Mouse (Mus musculus) forebrain, embryonic 13.5 days (tissue): ENCODE measurements around the gene Gltpd2. TPM values are rescaled to one million over a fixed set of nuclear protein-coding genes. Genes with fewer than 3 reads are reported as not detected.
A peak's percentile ranks its signal among the peaks of the same experiment; 100 is the strongest.
"Not testable (repeated sequence)": the region's sequence is repeated elsewhere in the genome, so short reads cannot be mapped to it uniquely, and the experiment has no call there.

Experiments
- ATAC-seq: fragments of 200-750 bp; cut with Nextera tagmentation; 2 replicates; pipeline ENCODE4 v1.8.0; 2017
- H3K27ac ChIP-seq: fragments of 300-500 bp; sonication (generic); 2 replicates; pipeline ENCODE4 v1.5.1; 2015; ENCODE audit warnings: inconsistent platforms, mild to moderate bottlenecking, moderate library complexity
- H3K27me3 ChIP-seq: fragments of 300-500 bp; sonication (generic); 2 replicates; pipeline ENCODE4 v1.6.1; 2015; ENCODE audit warnings: mild to moderate bottlenecking, inconsistent platforms
- H3K36me3 ChIP-seq: fragments of 300-500 bp; sonication (generic); 2 replicates; pipeline ENCODE4 v1.6.1; 2015; ENCODE audit warnings: mild to moderate bottlenecking, inconsistent platforms; ENCODE audit not compliant: poor library complexity, severe bottlenecking
- H3K4me1 ChIP-seq: fragments of 300-500 bp; sonication (generic); 2 replicates; pipeline ENCODE4 v1.6.1; 2015; ENCODE audit warnings: inconsistent platforms
- H3K4me2 ChIP-seq: fragments of 300-500 bp; sonication (generic); 2 replicates; pipeline ENCODE4 v1.6.1; 2015; ENCODE audit warnings: inconsistent platforms, mild to moderate bottlenecking, moderate library complexity
- H3K4me3 ChIP-seq: fragments of 300-500 bp; sonication (generic); 2 replicates; pipeline ENCODE4 v1.5.1; 2015; ENCODE audit warnings: mild to moderate bottlenecking, inconsistent platforms
- H3K9ac ChIP-seq: fragments of 300-500 bp; sonication (generic); 2 replicates; pipeline ENCODE4 v1.6.1; 2015; ENCODE audit warnings: mild to moderate bottlenecking, inconsistent platforms
- H3K9me3 ChIP-seq: fragments of 300-500 bp; sonication (generic); replicated peaks from 2 replicates; pipeline ENCODE4 v1.6.1; 2016; ENCODE audit warnings: inconsistent platforms
- WGBS: fragments of 180-500 bp; shearing (Covaris S2); methylation state at CpG from one replicate; pipeline ENCODE4 v1.1.7; 2015; 5-methylcytosine and 5-hydroxymethylcytosine counted together
- polyA plus RNA-seq: library from polyadenylated mRNA; unstranded; fragments of >200 nt; fragmentation: Nextera tagmentation; extraction: Ambion mirVana; gene quantifications from 2 replicates; pipeline ENCODE4 v1.2.1, GENCODE M21; 2015

The Gltpd2 gene
- polyA plus RNA-seq, 1 experiment from 2014 or later = not detected

GRCm38 (mm10) chr11:70520178-70520769, 1.3 kb downstream of the Gltpd2 start:
- peak overlapping the region; percentile 52 for H3K4me2 ChIP-seq
- ATAC-seq = 0 out of 2 replicates have a peak, but pooled peaks have one; percentile 28
- WGBS = 16% methylated on average over 39 of the region's 41 CpGs
- H3K36me3 ChIP-seq = no peaks in the 10 kb centered on the region
- H3K27me3 ChIP-seq = peaks cover 15% of the 10 kb centered on the region; the same call in 1 of the 2 replicates
- no peaks in the 10 kb centered on the region for H3K9me3 ChIP-seq
- H3K4me1 ChIP-seq = peaks cover 8% of the 10 kb centered on the region; the same call in 1 of the 2 replicates
- H3K9ac ChIP-seq = peak overlapping the region; percentile 55
- H3K4me3 ChIP-seq = peak overlapping the region; percentile 19
- no peak overlapping the region for H3K27ac ChIP-seq

- H3K9me3 ChIP-seq = not testable (repeated sequence)
- 91% methylated on average over 8 of the region's 8 CpGs for WGBS
Measured at GRCm38 (mm10) chr11:70523306-70523989, 4.5 kb downstream of the Gltpd2 start.

GRCm38 (mm10) chr11:70524782-70525181, 5.8 kb downstream of the Gltpd2 start:
- peak overlapping the region; percentile 67 for H3K4me3 ChIP-seq
- peak overlapping the region; percentile 55 for H3K4me2 ChIP-seq
- no peaks in the 10 kb centered on the region for H3K9me3 ChIP-seq
- ATAC-seq = no peak
- peaks cover 30% of the 10 kb centered on the region for H3K36me3 ChIP-seq
- peaks cover 24% of the 10 kb centered on the region for H3K4me1 ChIP-seq
- H3K27me3 ChIP-seq = peaks cover 6% of the 10 kb centered on the region; the same call in 1 of the 2 replicates
- no peak overlapping the region for H3K27ac ChIP-seq
- 6% methylated on average over 8 of the region's 8 CpGs for WGBS
- peak overlapping the region; percentile 40; the same call in 1 of the 2 replicates for H3K9ac ChIP-seq

More at GRCm38 (mm10) chr11:70523306-70523989, 4.5 kb downstream of the Gltpd2 start:
- H3K9ac ChIP-seq, H3K27ac ChIP-seq, ATAC-seq, H3K4me3 ChIP-seq, H3K4me2 ChIP-seq: not testable (repeated sequence)
- peaks cover 24% of the 10 kb centered on the region for H3K4me1 ChIP-seq
- peaks cover 21% of the 10 kb centered on the region for H3K36me3 ChIP-seq
- H3K27me3 ChIP-seq = peaks cover 15% of the 10 kb centered on the region; the same call in 1 of the 2 replicates

DNA sequence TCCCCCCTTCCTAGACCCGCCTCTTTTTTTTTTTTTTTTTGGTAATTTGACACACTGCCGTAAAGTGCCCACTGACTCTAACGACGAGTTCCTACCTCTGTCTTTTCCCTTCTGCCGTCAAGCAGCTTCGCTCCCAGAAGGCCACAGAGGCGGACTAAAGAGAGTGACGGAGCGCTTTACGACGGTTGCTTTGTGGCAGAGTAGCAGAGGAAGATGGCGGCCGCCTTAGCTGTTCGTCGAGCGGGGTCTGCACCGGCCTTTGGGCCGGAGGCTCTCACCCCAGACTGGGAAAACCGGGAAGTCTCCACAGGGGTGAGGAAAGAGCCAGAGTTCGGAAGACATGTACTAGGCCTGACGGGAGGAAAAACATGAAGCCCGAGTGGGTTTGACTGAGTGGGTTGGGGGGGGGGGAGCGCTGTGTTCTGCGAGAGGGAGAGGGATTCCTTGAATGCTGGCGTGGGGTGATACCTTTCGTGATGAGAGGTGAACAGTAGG, 6.2 kb downstream of the Gltpd2 start, which contains the start of gene Psmb6:
TSS of gene Psmb6 (plus strand) at position 184 of the 495 bp plus-strand sequence.
- Histone ChIP-seq H3K9ac (peak within 1 kb of the TSS; percentile 78), H3K27ac (no peak within 1 kb of the TSS; the same call in 1 of the 2 replicates), H3K4me2 (peak within 1 kb of the TSS; percentile 88), H3K4me3 (peak within 1 kb of the TSS; percentile 67), H3K4me1 (peaks cover 20% of the 10 kb centered on the region), H3K36me3 (peaks cover 30% of the 10 kb centered on the region), H3K27me3 (0 out of 2 replicates have a peak, but pooled peaks cover 2% of the 10 kb centered on the region), H3K9me3 (no peaks in the 10 kb centered on the region)
- ATAC-seq = peak; percentile 96
- WGBS = under 1% methylated on average over 25 of the region's 26 CpGs

- ATAC-seq = peak; percentile 31
- Histone ChIP-seq H3K27ac (no peak overlapping the region), H3K4me1 (peaks cover 17% of the 10 kb centered on the region), H3K27me3 (no peaks in the 10 kb centered on the region), H3K9ac (peak overlapping the region; percentile 78), H3K9me3 (no peaks in the 10 kb centered on the region), H3K36me3 (peaks cover 30% of the 10 kb centered on the region), H3K4me2 (peak overlapping the region; percentile 88), H3K4me3 (peak overlapping the region; percentile 67)
- 4% methylated on average over 12 of the region's 12 CpGs for WGBS
Measured at GRCm38 (mm10) chr11:70525726-70526125, 6.7 kb downstream of the Gltpd2 start.

DNA sequence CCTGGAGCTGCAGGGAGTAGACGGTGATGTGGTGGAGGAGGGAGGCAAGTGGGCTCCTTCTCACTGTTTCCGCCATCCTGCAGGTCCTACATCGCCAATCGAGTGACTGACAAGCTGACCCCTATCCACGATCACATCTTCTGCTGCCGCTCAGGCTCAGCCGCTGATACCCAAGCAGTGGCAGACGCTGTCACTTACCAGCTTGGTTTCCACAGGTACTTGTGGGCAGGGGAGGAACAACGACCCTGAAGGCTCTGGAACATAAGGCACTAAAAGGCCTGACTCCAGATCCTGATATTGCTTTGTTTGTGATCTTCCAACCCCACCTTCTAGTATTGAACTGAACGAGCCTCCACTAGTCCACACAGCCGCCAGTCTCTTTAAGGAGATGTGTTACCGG, 7.2 kb downstream of the Gltpd2 start:
- Histone ChIP-seq H3K4me1 (peaks cover 17% of the 10 kb centered on the region), H3K36me3 (peaks cover 30% of the 10 kb centered on the region), H3K27ac (no peak overlapping the region), H3K4me2 (peak overlapping the region; percentile 88), H3K27me3 (no peaks in the 10 kb centered on the region), H3K4me3 (peak overlapping the region; percentile 67), H3K9ac (peak overlapping the region; percentile 78; the same call in 1 of the 2 replicates), H3K9me3 (no peaks in the 10 kb centered on the region)
- WGBS = 87% methylated on average over 12 of the region's 12 CpGs
- no peak for ATAC-seq

DNA sequence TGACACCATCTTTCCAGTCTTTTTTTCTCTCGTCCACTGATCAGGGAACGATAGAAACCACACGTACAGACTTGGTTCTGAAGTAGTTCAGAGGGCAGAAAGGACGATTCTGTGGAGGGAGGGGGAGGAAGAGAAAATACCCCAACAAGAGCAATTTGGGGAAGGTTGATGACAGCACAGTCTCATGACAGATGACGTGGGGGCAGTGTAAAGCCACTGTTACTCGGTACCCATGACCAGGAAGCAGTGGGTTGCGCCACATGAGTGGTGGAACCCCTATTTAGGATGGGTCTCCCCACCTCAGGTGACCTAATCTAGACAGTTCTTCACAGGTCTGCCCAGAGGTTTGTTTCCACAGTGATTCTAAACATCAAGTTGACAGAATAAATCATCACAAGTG, 9.6 kb downstream of the Gltpd2 start:
- Histone ChIP-seq H3K4me3 (no peak overlapping the region), H3K4me1 (peaks cover 17% of the 10 kb centered on the region), H3K9me3 (no peaks in the 10 kb centered on the region), H3K27ac (no peak overlapping the region), H3K36me3 (peaks cover 30% of the 10 kb centered on the region), H3K9ac (no peak overlapping the region), H3K27me3 (no peaks in the 10 kb centered on the region), H3K4me2 (no peak overlapping the region)
- no peak for ATAC-seq
- WGBS = 85% methylated on average over 7 of the region's 7 CpGs

DNA sequence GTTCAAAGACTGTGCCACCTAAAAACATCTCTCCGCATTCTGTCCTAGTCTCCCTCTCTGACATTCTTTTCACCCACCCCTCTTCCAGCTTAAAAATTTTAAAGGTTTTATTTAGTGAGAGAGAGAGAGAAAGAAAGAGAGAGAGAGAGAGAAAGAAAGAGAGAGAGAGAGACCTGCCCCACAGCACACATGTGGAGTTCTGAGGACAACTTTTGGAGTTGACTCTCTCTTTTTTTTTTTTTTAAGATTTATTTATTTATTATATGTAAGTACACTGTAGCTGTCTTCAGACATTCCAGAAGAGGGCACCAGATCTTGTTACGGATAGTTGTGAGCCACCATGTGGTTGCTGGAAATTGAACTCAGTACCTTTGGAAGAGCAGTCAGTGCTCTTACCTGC, 12.1 kb downstream of the Gltpd2 start:
- H3K4me3 ChIP-seq, ATAC-seq, H3K4me2 ChIP-seq, H3K27me3 ChIP-seq, H3K9ac ChIP-seq, H3K9me3 ChIP-seq, H3K27ac ChIP-seq: not testable (repeated sequence)
- H3K4me1 ChIP-seq = peaks cover 12% of the 10 kb centered on the region
- peaks cover 30% of the 10 kb centered on the region for H3K36me3 ChIP-seq
- WGBS = 78% methylated on average over 2 of the region's 2 CpGs

DNA sequence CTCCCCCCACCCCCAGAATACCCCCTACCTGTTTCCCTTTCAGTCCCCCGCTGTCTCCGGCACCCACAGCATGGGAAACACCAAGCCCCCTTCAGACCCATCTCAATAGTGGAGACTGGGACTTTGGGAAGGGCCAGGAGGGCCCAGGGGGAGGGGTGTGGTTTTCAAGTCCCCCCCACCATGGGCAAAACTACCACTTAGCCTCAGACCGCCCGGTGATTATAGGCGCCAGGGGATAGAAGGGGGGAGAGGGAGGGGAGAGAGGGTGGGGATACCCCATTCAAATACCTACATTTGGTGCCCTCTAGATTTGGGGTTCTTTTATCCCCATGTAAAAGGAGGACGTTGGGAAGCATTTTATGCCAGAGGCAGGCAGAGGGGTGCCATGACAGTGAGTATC, 13.8 kb downstream of the Gltpd2 start, which contains the start of gene Gm40193:
TSS of gene Gm40193 (minus strand) at position 101 of the 400 bp plus-strand sequence.
- 77% methylated on average over 6 of the region's 6 CpGs for WGBS

GRCm38 (mm10) chr11:70539423-70539822, 20.4 kb downstream of the Gltpd2 start:
- H3K36me3 ChIP-seq = no peaks in the 10 kb centered on the region
- ATAC-seq = no peak
- peak overlapping the region; percentile 85 for H3K4me2 ChIP-seq
- peaks cover 35% of the 10 kb centered on the region for H3K27me3 ChIP-seq
- H3K9ac ChIP-seq = peak overlapping the region; percentile 63
- peak overlapping the region; percentile 52 for H3K4me3 ChIP-seq
- peaks cover 12% of the 10 kb centered on the region for H3K4me1 ChIP-seq
- H3K9me3 ChIP-seq = no peaks in the 10 kb centered on the region
- 18% methylated on average over 9 of the region's 9 CpGs for WGBS
- H3K27ac ChIP-seq = no peak overlapping the region

More for the DNA sequence above, 13.8 kb downstream of the Gltpd2 start, which contains the start of gene Gm40193:
- Histone ChIP-seq H3K27me3 (0 out of 2 replicates have a peak, but pooled peaks cover 4% of the 10 kb centered on the region), H3K9me3 (no peaks in the 10 kb centered on the region), H3K27ac (no peak within 1 kb of the TSS), H3K4me2 (no peak within 1 kb of the TSS), H3K4me1 (no peaks in the 10 kb centered on the region), H3K4me3 (no peak within 1 kb of the TSS), H3K9ac (no peak within 1 kb of the TSS), H3K36me3 (peaks cover 15% of the 10 kb centered on the region)
- no peak for ATAC-seq

DNA sequence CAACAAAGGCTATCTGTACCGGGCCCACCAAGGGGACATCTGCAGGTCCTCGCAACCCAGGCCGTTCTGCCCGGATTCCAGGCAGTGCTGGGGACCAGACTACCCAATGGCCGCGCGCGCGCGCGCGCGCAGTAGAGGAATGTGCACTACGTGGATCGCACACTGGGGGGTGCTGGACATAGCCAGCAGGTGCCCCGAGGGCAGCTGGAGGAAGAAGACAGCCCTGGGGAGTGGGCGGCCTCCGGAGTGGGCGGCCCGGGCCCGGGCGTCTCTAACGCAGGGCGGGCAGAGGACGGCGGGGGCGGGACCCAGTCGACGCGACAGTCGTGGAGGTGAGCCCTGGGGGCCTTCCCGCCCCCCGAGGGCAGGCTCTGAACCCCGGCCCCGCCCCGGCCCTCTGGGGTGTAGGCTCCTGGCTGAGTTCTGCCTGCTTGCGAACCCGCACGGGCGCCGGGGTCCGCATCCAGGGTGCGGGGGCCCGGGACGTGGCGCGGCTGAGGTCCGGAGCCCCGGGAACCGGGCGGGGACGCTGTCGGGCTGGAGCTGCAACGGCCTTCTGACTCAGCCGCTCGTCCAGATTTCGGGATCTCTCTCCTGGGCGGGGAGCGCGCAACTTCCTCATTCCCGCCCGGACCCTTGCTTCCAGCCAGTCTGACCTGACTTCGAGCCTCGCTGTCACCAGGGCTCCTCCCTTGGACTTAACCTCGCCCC, 21.0 kb downstream of the Gltpd2 start, which contains the start of gene Pld2:
TSS of gene Pld2 (plus strand) at position 188 of the 711 bp plus-strand sequence.
- WGBS = under 1% methylated on average over 55 of the region's 65 CpGs

More for the DNA sequence above, 21.0 kb downstream of the Gltpd2 start, which contains the start of gene Pld2:
- no peaks in the 10 kb centered on the region for H3K36me3 ChIP-seq
- peak within 1 kb of the TSS; percentile 63 for H3K9ac ChIP-seq
- H3K9me3 ChIP-seq = no peaks in the 10 kb centered on the region
- H3K27ac ChIP-seq = no peak within 1 kb of the TSS
- ATAC-seq = peak; percentile 70
- H3K27me3 ChIP-seq = peaks cover 35% of the 10 kb centered on the region
- peaks cover 12% of the 10 kb centered on the region for H3K4me1 ChIP-seq
- peak within 1 kb of the TSS; percentile 52 for H3K4me3 ChIP-seq
- H3K4me2 ChIP-seq = peak within 1 kb of the TSS; percentile 85
